ENCODE assay signal across 11 mouse cellular contexts in genomic region chr19:38558816-38559215, GRCm38 (mm10).
DNase-seq lines count a peak whose midpoint lies in the region; ATAC-seq and TF ChIP-seq lines count a peak whose summit lies in the region.
"Had no signal": no experiment of that assay in that cellular context is flagged by ENCODE, and none has a peak within 500 bp of the region (broad histone marks: within the 10 kb centered on the region; RNA-seq: fewer than 3 reads in every experiment).

No protein-coding gene starts in this region.

- H3K4me3 ChIP-seq in kidney, postnatal 0 days (replicated peaks; ENCODE audit: low read depth, low read length) = no peak overlapping the region
- no peak overlapping the region for H3K4me3 ChIP-seq in kidney, embryonic 15.5 days (replicated peaks)
- H3K4me3 ChIP-seq: heart, embryonic 13.5 days; liver, embryonic 13.5 days had no signal

- H3K4me2 ChIP-seq in kidney, postnatal 0 days (ENCODE audit: low read length) = no peak overlapping the region
- H3K4me2 ChIP-seq in kidney, embryonic 15.5 days = no peak overlapping the region
- H3K4me2 ChIP-seq: heart, embryonic 13.5 days; liver, embryonic 13.5 days; midbrain, embryonic 11.5 days had no signal

- no peak overlapping the region for H3K9ac ChIP-seq in kidney, postnatal 0 days (ENCODE audit: low read depth, low read length)
- no peak overlapping the region for H3K9ac ChIP-seq in kidney, embryonic 15.5 days
- H3K9ac ChIP-seq: heart, embryonic 13.5 days; liver, embryonic 13.5 days had no signal

- no peaks in the 10 kb centered on the region for H3K4me1 ChIP-seq in kidney, postnatal 0 days (replicated peaks; ENCODE audit: insufficient read depth, low read length)
- no peaks in the 10 kb centered on the region for H3K4me1 ChIP-seq in kidney, embryonic 15.5 days
- H3K4me1 ChIP-seq: liver, embryonic 13.5 days had no signal

- 70% methylated on average over 1 of the region's 1 CpGs for WGBS in kidney, postnatal 0 days
- WGBS in kidney, embryonic 15.5 days = 38% methylated on average over 1 of the region's 1 CpGs

- H3K36me3 ChIP-seq in kidney, postnatal 0 days (ENCODE audit: insufficient read depth, low read length) = no peaks in the 10 kb centered on the region
- no peaks in the 10 kb centered on the region for H3K36me3 ChIP-seq in kidney, embryonic 15.5 days
- H3K36me3 ChIP-seq: heart, embryonic 13.5 days; liver, embryonic 13.5 days had no signal

- H3K27me3 ChIP-seq in kidney, postnatal 0 days (ENCODE audit: insufficient read depth, low read length) = no peaks in the 10 kb centered on the region
- H3K27me3 ChIP-seq in kidney, embryonic 15.5 days = no peaks in the 10 kb centered on the region
- H3K27me3 ChIP-seq: heart, embryonic 13.5 days; liver, embryonic 13.5 days had no signal

- H3K9me3 ChIP-seq in kidney, postnatal 0 days (replicated peaks; ENCODE audit: low read length) = no peaks in the 10 kb centered on the region
- no peaks in the 10 kb centered on the region for H3K9me3 ChIP-seq in kidney, embryonic 15.5 days (replicated peaks)
- H3K9me3 ChIP-seq: heart, embryonic 13.5 days; liver, embryonic 13.5 days had no signal

- TF ChIP-seq CTCF in kidney, postnatal 0 days (IDR thresholded peaks at IDR 0.05; ENCODE audit: low read depth) = no peak

- DNase-seq in kidney, postnatal 0 days (ENCODE audit: low spot score) = peak; percentile 86
- DNase-seq in NIH3T3 (ENCODE audit: low read depth) = peak; percentile 78
- DNase-seq in embryo, embryonic 10.5 days (ENCODE audit: low spot score) = peak; percentile 70
- DNase-seq in lung, postnatal 14 days = peak; percentile 25
- no peak for DNase-seq in spleen, postnatal 4 days (ENCODE audit: low spot score in 2 of 2)
- DNase-seq in cerebellum, postnatal 25 days = no peak
- DNase-seq in gastrocnemius, postnatal 14 days = no peak
- DNase-seq: liver, embryonic 13.5 days had no signal

- no peak for ATAC-seq in kidney, postnatal 0 days (replicated peaks; ENCODE audit: low FRiP score, low read depth)
- ATAC-seq in kidney, embryonic 15.5 days (replicated peaks; ENCODE audit: low FRiP score) = no peak

- H3K27ac ChIP-seq in kidney, postnatal 0 days = no peak overlapping the region
- no peak overlapping the region for H3K27ac ChIP-seq in kidney, embryonic 15.5 days
- H3K27ac ChIP-seq: heart, embryonic 13.5 days; liver, embryonic 13.5 days had no signal

- intact Hi-C loops in gastrocnemius, postnatal 14 days (cut with DNase I; ENCODE audit: low total_unique reads) = no loop called here

Comparison
In these comparisons a context has a peak if more than half of its experiments do, and no peak if none do; other contexts are left out.
1. DNase-seq: peak in kidney, postnatal 0 days (single experiment), NIH3T3 (single experiment), embryo, embryonic 10.5 days (single experiment) and lung, postnatal 14 days (single experiment); none in spleen, postnatal 4 days (0 of 2), cerebellum, postnatal 25 days (0 of 2) and gastrocnemius, postnatal 14 days (single experiment).